Mouse (Mus musculus): Measurements from ENCODE around the gene Coro1a. TPM values are rescaled to one million over a fixed set of nuclear protein-coding genes. Genes with fewer than 3 reads are reported as not detected.

Coro1a gene
- total RNA-seq (2023), result 1,000 to 10,000 TPM; 1,416 to 1,422 TPM

DNA sequence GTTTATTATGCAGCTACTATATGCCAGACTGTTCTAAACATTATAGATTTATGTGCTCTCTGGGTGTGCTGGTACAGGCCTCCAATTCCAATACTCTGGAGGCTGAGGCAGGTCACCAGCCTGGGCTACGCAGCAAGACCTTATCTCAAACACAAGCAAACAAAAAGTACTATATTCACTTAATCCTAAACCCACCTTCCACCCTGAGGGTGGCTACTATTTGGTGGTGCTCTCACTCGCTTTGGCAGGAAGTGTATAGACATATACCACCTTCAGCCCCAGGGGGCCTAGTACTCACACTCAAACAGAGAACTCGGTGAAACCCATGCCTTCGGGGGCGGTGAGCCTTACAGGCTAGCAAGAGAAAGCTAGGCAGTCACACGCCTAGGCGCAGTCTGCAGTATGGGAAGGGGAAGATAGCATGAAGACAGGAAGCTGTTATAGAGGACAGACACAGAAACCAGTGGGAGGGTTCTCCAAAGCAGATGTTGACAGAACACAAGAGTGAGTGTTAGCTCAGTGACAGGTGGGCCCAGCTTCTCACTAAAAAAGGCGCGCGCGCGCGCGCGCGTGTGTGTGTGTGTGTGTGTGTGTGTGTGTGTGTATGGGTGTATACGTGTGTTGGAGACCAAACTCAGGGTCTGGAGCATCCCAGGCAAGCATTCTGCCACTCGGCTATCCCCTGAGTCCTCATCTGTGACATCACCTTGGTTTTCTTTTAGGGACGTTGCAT, at the start of gene Coro1a:
Gene Coro1a (minus strand): TSS at position 346 of the 733 bp plus-strand sequence.

DNA sequence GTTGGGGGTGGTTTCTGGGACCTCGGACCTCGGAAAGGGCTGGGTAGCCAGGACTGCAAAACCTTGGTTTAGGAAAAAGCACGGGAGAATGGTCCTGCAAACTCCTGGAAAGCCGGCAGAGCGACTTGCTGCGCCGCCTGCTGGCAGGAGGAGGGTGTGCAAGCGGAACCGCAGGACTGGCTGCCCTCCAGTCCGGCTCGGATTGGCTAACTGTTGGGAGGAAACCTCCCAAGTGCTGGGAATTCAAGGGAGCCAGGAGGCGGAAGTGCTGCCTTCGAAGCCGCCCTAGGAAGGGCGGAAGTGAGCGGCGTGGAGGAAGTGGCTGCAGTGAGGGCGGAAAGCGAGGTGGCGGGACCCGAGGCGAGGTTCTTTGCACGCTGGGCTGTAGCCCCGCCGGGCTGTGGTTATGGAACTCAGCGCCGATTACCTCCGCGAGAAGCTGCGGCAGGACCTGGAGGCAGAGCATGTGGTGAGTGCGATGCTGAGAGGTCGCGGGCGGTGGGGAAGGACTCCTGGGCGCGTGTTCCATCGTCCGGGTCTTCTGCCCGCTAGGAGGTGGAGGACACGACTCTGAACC, 11.9 kb downstream of the Coro1a start, which contains the start of gene Slx1b:
Gene Slx1b (minus strand): TSS at position 154 of the 577 bp plus-strand sequence.

DNA sequence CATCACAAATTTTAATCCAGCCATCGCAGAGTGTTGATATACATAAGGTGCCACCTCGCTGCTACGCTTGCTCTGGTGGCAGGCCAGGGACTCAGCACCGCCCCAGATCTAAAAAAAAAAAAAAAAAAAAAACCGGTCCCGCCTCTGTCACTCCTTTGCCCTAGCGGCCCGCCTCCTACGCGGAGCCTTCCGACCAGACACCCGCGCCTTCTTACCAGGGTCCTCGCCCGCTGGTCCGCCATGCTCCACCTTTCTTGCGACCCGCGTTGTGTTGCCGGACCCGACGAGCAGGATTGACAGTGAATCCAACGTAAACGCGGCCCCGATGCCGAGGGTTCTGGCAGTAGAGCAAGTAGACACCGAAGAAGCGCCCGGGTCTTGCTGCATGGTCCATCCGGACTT, 12.4 kb downstream of the Coro1a start, which contains the start of gene Bola2:
Gene Bola2 (plus strand): TSS at position 192 of the 402 bp plus-strand sequence.

DNA sequence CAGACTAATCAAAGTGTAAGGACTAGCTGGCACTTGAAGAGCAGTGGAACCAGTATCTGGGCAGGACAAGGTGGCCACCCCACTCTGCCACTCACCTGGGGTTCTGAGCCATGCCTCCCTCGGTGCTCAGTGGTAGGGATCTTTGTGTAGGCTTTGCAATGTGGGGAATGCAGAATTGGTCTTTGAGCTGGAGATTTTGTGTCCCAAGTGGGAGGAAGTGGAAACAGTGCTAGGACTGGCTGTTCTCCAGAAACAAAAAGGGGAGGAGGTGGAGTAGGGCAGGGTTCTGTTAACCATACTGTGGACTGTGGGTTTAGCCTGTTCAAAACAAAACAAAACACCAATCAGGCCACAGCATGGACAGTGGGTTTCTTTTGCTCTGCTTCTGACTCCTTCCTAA, 31.4 kb downstream of the Coro1a start, which contains the start of gene Sult1a1:
Gene Sult1a1 (minus strand): TSS at position 226 of the 400 bp plus-strand sequence.

Other genes with a start within 250 kb of the Coro1a start
- gene Atp2a1, start 244.7 kb downstream of the Coro1a start, total RNA-seq (2023), result under 1 TPM; 0.55 to 0.89 TPM
- gene Sh2b1, start 232.4 kb downstream of the Coro1a start, total RNA-seq (2023), result 10 to 100 TPM; 87.3 to 90.5 TPM
- gene Tufm, start 220.4 kb downstream of the Coro1a start, total RNA-seq (2023), result 10 to 100 TPM; 50.0 to 55.9 TPM
- gene Atxn2l, start 204.3 kb downstream of the Coro1a start, total RNA-seq (2023), result 100 to 1,000 TPM; 217 to 227 TPM
- 100 to 1,000 TPM; 138 to 142 TPM for gene Eif3c, start 141.4 kb downstream of the Coro1a start, total RNA-seq (2023)
- 1 to 10 TPM; 8.0 to 8.8 TPM for gene Apobr, start 122.8 kb downstream of the Coro1a start, total RNA-seq (2023)
- 100 to 1,000 TPM; 129 to 140 TPM for gene Cln3, start 122.0 kb downstream of the Coro1a start, total RNA-seq (2023)
- gene Il27, start 112.8 kb downstream of the Coro1a start, total RNA-seq (2023), result not detected
- not detected for gene Nupr1, start 76.9 kb downstream of the Coro1a start, total RNA-seq (2023)
- gene Sgf29, start 58.5 kb downstream of the Coro1a start, total RNA-seq (2023), result 10 to 100 TPM; 71.8 to 85.5 TPM
- gene Sult1a1, start 31.4 kb downstream of the Coro1a start, total RNA-seq (2023), result 1 to 10 TPM in 1 of 2 experiments, not detected in 1; 1.3 TPM
- gene Bola2, start 12.4 kb downstream of the Coro1a start, total RNA-seq (2023), result 100 to 1,000 TPM; 171 to 175 TPM
- gene Slx1b, start 12.0 kb downstream of the Coro1a start, total RNA-seq (2023), result 10 to 100 TPM; 15.6 to 17.2 TPM
- gene Mapk3, start 51.8 kb upstream of the Coro1a start, total RNA-seq (2023), result 10 to 100 TPM; 37.3 to 45.5 TPM
- 1 to 10 TPM; 3.6 to 4.4 TPM for gene Gdpd3, start 58.5 kb upstream of the Coro1a start, total RNA-seq (2023)
- gene Ypel3, start 69.2 kb upstream of the Coro1a start, total RNA-seq (2023), result 100 to 1,000 TPM; 240 to 256 TPM
- gene Tbx6, start 73.7 kb upstream of the Coro1a start, total RNA-seq (2023), result 10 to 100 TPM; 11.6 to 13.5 TPM
- 100 to 1,000 TPM; 229 to 235 TPM for gene Ppp4c, start 84.7 kb upstream of the Coro1a start, total RNA-seq (2023)
- not detected for gene Fam57b, start 89.9 kb upstream of the Coro1a start, total RNA-seq (2023)
- gene 4930451I11Rik, start 123.9 kb upstream of the Coro1a start, total RNA-seq (2023), result not detected
- not detected for gene Doc2a, start 139.6 kb upstream of the Coro1a start, total RNA-seq (2023)
- gene Hirip3, start 154.2 kb upstream of the Coro1a start, total RNA-seq (2023), result 10 to 100 TPM; 22.0 to 25.4 TPM
- 10 to 100 TPM; 68.2 to 83.5 TPM for gene Ino80e, start 154.6 kb upstream of the Coro1a start, total RNA-seq (2023)
- 100 to 1,000 TPM in 1 of 2 experiments, 10 to 100 TPM in 1; 91.4 to 105 TPM for gene Taok2, start 176.9 kb upstream of the Coro1a start, total RNA-seq (2023)
- 10 to 100 TPM; 27.4 to 28.3 TPM for gene Tmem219, start 215.1 kb upstream of the Coro1a start, total RNA-seq (2023)
- 10 to 100 TPM; 33.0 to 38.9 TPM for gene Kctd13, start 221.1 kb upstream of the Coro1a start, total RNA-seq (2023)
- not detected for gene Asphd1, start 241.8 kb upstream of the Coro1a start, total RNA-seq (2023)
- gene Sez6l2, start 242.8 kb upstream of the Coro1a start, total RNA-seq (2023), result 10 to 100 TPM in 1 of 2 experiments, 1 to 10 TPM in 1; 9.7 to 10.1 TPM